Mouse (Mus musculus) midbrain, postnatal 0 days (tissue): ENCODE data around the gene Cd300lg. TPM values are rescaled to one million over a fixed set of nuclear protein-coding genes. Genes with fewer than 3 reads are reported as not detected.

Experiments
- ATAC-seq: fragments of 200-750 bp; cut with Nextera tagmentation; 2 replicates; pipeline ENCODE4 v1.8.0; 2017; ENCODE audit warnings: moderate number of reproducible peaks, mild to moderate bottlenecking, moderate TSS enrichment, moderate library complexity; ENCODE audit not compliant: low FRiP score
- DNase-seq: peaks from one replicate; pipeline ENCODE4 v3.0.0-alpha.2; 2015; ENCODE audit warnings: low spot score
- H3K27ac ChIP-seq: fragments of 300-500 bp; sonication (generic); 2 replicates; pipeline ENCODE4 v1.5.1; 2014; ENCODE audit warnings: low read depth, mild to moderate bottlenecking, low read length, mixed read lengths
- H3K27me3 ChIP-seq: fragments of 300-500 bp; sonication (generic); 2 replicates; pipeline ENCODE4 v1.6.1; 2014; ENCODE audit warnings: low read length, control low read depth, mixed read lengths; ENCODE audit not compliant: insufficient read depth
- H3K36me3 ChIP-seq: fragments of 300-500 bp; sonication (generic); 2 replicates; pipeline ENCODE4 v1.6.1; 2014; ENCODE audit warnings: low read length, control low read depth, mixed read lengths; ENCODE audit not compliant: insufficient read depth
- H3K4me1 ChIP-seq: fragments of 300-500 bp; sonication (generic); 2 replicates; pipeline ENCODE4 v1.6.1; 2014; ENCODE audit warnings: mild to moderate bottlenecking, control low read depth, antibody characterized with exemption, low read length, mixed read lengths; ENCODE audit not compliant: insufficient read depth
- H3K4me2 ChIP-seq: fragments of 300-500 bp; sonication (generic); 2 replicates; pipeline ENCODE4 v1.6.1; 2014; ENCODE audit warnings: low read depth, mild to moderate bottlenecking, low read length, mixed read lengths; ENCODE audit not compliant: poor library complexity, severe bottlenecking
- H3K4me3 ChIP-seq: fragments of 300-500 bp; sonication (generic); 2 replicates; pipeline ENCODE4 v1.5.1; 2014; ENCODE audit warnings: low read depth, mild to moderate bottlenecking, low read length, moderate library complexity
- H3K9ac ChIP-seq: fragments of 300-500 bp; sonication (generic); replicated peaks from 2 replicates; pipeline ENCODE4 v1.6.1; 2014; ENCODE audit warnings: mild to moderate bottlenecking, low read length, moderate library complexity, mixed read lengths; ENCODE audit not compliant: poor library complexity, severe bottlenecking
- H3K9me3 ChIP-seq: fragments of 300-500 bp; sonication (generic); 2 replicates; pipeline ENCODE4 v1.6.1; 2016; ENCODE audit warnings: low read length, control low read depth
- CTCF ChIP-seq: IDR thresholded peaks from 2 replicates; pipeline ENCODE4 v1.5.1; 2016; ENCODE audit warnings: antibody characterized with exemption, mild to moderate bottlenecking
- WGBS: fragments of 180-500 bp; shearing (Covaris S2); extraction: QIAGEN DNeasy Blood & Tissue Kit; methylation state at CpG from one replicate; pipeline ENCODE4 v1.1.7; 2014; 5-methylcytosine and 5-hydroxymethylcytosine counted together
- polyA plus RNA-seq: library from polyadenylated mRNA; unstranded; fragments of >200 nt; fragmentation: Nextera tagmentation; extraction: Ambion mirVana; gene quantifications from 2 replicates; pipeline ENCODE4 v1.2.1, GENCODE M21; 2015
- total RNA-seq: library from RNA; depleted of rRNA; stranded (reverse); fragments of >200 nt; gene quantifications from 2 replicates; pipeline ENCODE4 v1.2.3, GENCODE M21; 2014; rRNA removed

Gene Cd300lg
- total RNA-seq (0.14 TPM in 1 of 2 replicates, not detected in the other), polyA plus RNA-seq (0.25 TPM in 2 replicates)

- Histone ChIP-seq H3K4me1 (no peaks in the 10 kb centered on the region), H3K27me3 (no peaks in the 10 kb centered on the region), H3K4me2 (no peak within 1 kb of the TSS), H3K9me3 (0 out of 2 replicates have a peak, but pooled peaks cover 3% of the 10 kb centered on the region), H3K4me3 (no peak within 1 kb of the TSS), H3K27ac (no peak within 1 kb of the TSS), H3K9ac (no peak within 1 kb of the TSS), H3K36me3 (no peaks in the 10 kb centered on the region)
- WGBS: 64% methylated on average over 5 of the region's 5 CpGs
- TF ChIP-seq CTCF: no peak
- no peak for DNase-seq
- ATAC-seq: no peak
These were observed at the start of gene Cd300lg for GRCm38 (mm10) chr11:102041350-102041949. TSS of gene Cd300lg (plus strand) at chr11:102041509.

DNA sequence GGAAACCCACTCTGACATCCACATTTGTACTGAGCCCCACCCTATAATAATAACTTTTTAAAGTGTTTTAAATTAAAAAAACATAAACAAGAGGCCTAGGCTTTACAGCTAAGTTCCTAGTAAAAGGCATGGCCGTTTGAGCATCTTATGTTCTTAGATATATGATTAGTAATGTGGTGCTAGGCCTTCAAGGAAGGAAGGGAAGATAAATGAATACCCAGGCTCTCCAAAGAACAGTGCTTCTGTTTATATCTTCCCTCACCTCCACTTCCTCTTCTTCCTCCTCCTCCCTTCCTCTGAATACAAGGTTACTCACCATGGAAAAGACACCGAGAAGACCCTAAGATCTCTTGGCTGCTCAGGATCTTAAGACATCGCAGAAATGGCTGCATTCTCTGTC, 49.5 kb upstream of the Cd300lg start:
- Histone ChIP-seq H3K4me1 (no peaks in the 10 kb centered on the region), H3K36me3 (no peaks in the 10 kb centered on the region), H3K9me3 (no peaks in the 10 kb centered on the region), H3K9ac (no peak overlapping the region), H3K4me3 (no peak overlapping the region), H3K27ac (no peak overlapping the region), H3K27me3 (no peaks in the 10 kb centered on the region), H3K4me2 (no peak overlapping the region)
- TF ChIP-seq CTCF: no peak
- 84% methylated on average over 3 of the region's 3 CpGs for WGBS
- ATAC-seq: no peak
- no peak for DNase-seq

- ATAC-seq (no peak), DNase-seq (no peak)
- Histone ChIP-seq H3K36me3 (no peaks in the 10 kb centered on the region), H3K27me3 (no peaks in the 10 kb centered on the region), H3K4me1 (no peaks in the 10 kb centered on the region), H3K27ac (no peak overlapping the region), H3K9me3 (no peaks in the 10 kb centered on the region), H3K4me2 (no peak overlapping the region), H3K9ac (no peak overlapping the region), H3K4me3 (no peak overlapping the region)
- TF ChIP-seq CTCF: no peak
- 87% methylated on average over 7 of the region's 7 CpGs for WGBS
These were observed 48.9 kb upstream of the Cd300lg start for GRCm38 (mm10) chr11:101992411-101992810.

DNA sequence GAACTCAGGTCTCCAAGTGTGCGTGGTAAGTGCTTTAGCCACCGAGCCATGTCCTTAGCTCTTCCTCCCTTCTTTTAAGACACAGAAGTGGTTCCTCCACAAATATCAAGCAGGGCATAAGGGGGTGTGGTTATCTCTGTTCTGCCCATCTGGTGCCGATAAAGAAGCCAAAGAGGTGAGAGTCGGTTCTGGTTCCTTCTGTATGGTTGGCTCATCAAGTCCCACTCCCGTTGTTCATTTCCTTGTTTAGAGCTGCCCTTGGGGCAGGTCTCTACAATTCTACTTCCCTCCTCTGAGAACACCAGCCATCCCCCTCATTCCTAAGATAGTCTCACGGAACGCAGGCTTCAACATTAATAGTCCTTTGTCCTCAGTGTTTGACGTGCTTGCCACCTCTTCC, 47.2 kb upstream of the Cd300lg start:
- TF ChIP-seq CTCF: no peak
- WGBS: 84% methylated on average over 8 of the region's 8 CpGs
- H3K9ac ChIP-seq: no peak overlapping the region
- no peak for DNase-seq
- no peaks in the 10 kb centered on the region for H3K4me1 ChIP-seq
- H3K27ac ChIP-seq: no peak overlapping the region
- no peaks in the 10 kb centered on the region for H3K9me3 ChIP-seq
- H3K4me2 ChIP-seq: no peak overlapping the region
- ATAC-seq: no peak
- H3K36me3 ChIP-seq: no peaks in the 10 kb centered on the region
- H3K4me3 ChIP-seq: no peak overlapping the region
- H3K27me3 ChIP-seq: no peaks in the 10 kb centered on the region

DNA sequence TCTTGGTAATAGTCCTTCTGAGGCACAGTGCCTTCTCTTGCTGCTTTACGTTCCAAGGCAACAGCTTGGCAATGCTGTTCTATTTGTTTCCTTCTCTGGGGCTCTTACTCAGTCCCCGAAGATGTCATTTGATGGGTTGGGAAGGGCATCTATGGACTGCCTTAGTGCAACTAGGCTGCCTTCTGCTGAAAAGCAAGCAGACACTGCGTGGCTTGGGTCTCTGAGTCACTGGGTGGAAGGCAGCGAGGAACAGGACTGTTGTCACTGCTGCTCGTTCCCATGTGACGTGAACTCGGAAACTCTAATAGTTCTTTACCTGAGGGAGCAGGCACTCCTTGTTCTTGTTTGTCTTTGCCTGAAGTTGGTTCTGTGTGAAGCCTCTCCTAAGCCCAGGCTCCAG, 45.4 kb upstream of the Cd300lg start:
- H3K4me1 ChIP-seq: no peaks in the 10 kb centered on the region
- peaks cover 6% of the 10 kb centered on the region for H3K36me3 ChIP-seq
- DNase-seq (no peak), ATAC-seq (no peak)
- no peaks in the 10 kb centered on the region for H3K27me3 ChIP-seq
- no peaks in the 10 kb centered on the region for H3K9me3 ChIP-seq
- no peak overlapping the region for H3K4me3 ChIP-seq
- H3K4me2 ChIP-seq: no peak overlapping the region
- H3K9ac ChIP-seq: no peak overlapping the region
- 94% methylated on average over 7 of the region's 7 CpGs for WGBS
- no peak for TF ChIP-seq CTCF
- no peak overlapping the region for H3K27ac ChIP-seq

- Histone ChIP-seq H3K27me3 (no peaks in the 10 kb centered on the region), H3K4me1 (no peaks in the 10 kb centered on the region), H3K36me3 (peaks cover 15% of the 10 kb centered on the region), H3K9me3 (no peaks in the 10 kb centered on the region), H3K4me2 (no peak overlapping the region), H3K4me3 (no peak overlapping the region), H3K27ac (no peak overlapping the region), H3K9ac (no peak overlapping the region)
- TF ChIP-seq CTCF: no peak
- no peak for ATAC-seq
- DNase-seq: no peak
- WGBS: 60% methylated on average over 5 of the region's 5 CpGs
These were observed 43.1 kb upstream of the Cd300lg start for GRCm38 (mm10) chr11:101998258-101998657.
